ENCODE assay signal across 8 mouse cellular contexts in genomic region chr5:129000706-129001468, GRCm38 (mm10). TPM values are rescaled to one million over a fixed set of nuclear protein-coding genes. Genes with fewer than 3 reads are reported as not detected.
DNase-seq lines count a peak whose midpoint lies in the region; ATAC-seq and TF ChIP-seq lines count a peak whose summit lies in the region.

No protein-coding gene starts in this region.

- peak overlapping the region; percentile 23; the same call in 1 of the 2 replicates for H3K9ac ChIP-seq in lung, embryonic 14.5 days
- H3K9ac ChIP-seq in heart, embryonic 12.5 days: 0 out of 2 replicates have a peak overlapping the region, but pooled peaks have one; percentile 16
- H3K9ac ChIP-seq in hindbrain, embryonic 13.5 days: no peak overlapping the region

- H3K27ac ChIP-seq in lung, embryonic 14.5 days (ENCODE audit: low read depth): 0 out of 2 replicates have a peak overlapping the region, but pooled peaks have one; percentile 8
- no peak overlapping the region for H3K27ac ChIP-seq in heart, embryonic 12.5 days (ENCODE audit: poor library complexity, severe bottlenecking)
- H3K27ac ChIP-seq in hindbrain, embryonic 13.5 days: no peak overlapping the region

- peak; percentile 43 for ATAC-seq in lung, embryonic 14.5 days (ENCODE audit: insufficient read depth)
- peak; percentile 63 for ATAC-seq in heart, embryonic 12.5 days (ENCODE audit: insufficient number of reproducible peaks, low FRiP score)
- ATAC-seq in hindbrain, embryonic 13.5 days (ENCODE audit: low FRiP score): no peak

- peaks cover 2% of the 10 kb centered on the region; the same call in 1 of the 2 replicates for H3K4me1 ChIP-seq in lung, embryonic 14.5 days (ENCODE audit: insufficient read depth)
- H3K4me1 ChIP-seq in lung, adult 2 months (ENCODE audit: control insufficient read depth, insufficient read depth, low read length): peaks cover 4% of the 10 kb centered on the region; the same call in 1 of the 2 replicates
- peaks cover 35% of the 10 kb centered on the region for H3K4me1 ChIP-seq in heart, embryonic 12.5 days (replicated peaks)
- peaks cover 21% of the 10 kb centered on the region for H3K4me1 ChIP-seq in hindbrain, embryonic 13.5 days (replicated peaks)

- no peak for TF ChIP-seq CTCF in lung, embryonic 14.5 days (IDR thresholded peaks at IDR 0.05; ENCODE audit: low read depth)
- no peak for TF ChIP-seq CTCF in lung, adult 2 months (IDR thresholded peaks at IDR 0.05; ENCODE audit: insufficient read depth, low read length)

- no peaks in the 10 kb centered on the region for H3K27me3 ChIP-seq in lung, embryonic 14.5 days (ENCODE audit: insufficient read depth, low read length)
- H3K27me3 ChIP-seq in heart, embryonic 12.5 days (replicated peaks): no peaks in the 10 kb centered on the region
- H3K27me3 ChIP-seq in hindbrain, embryonic 13.5 days: no peaks in the 10 kb centered on the region

- H3K4me2 ChIP-seq in lung, embryonic 14.5 days: no peak overlapping the region
- H3K4me2 ChIP-seq in heart, embryonic 12.5 days: no peak overlapping the region
- H3K4me2 ChIP-seq in hindbrain, embryonic 13.5 days: no peak overlapping the region

- peaks cover 17% of the 10 kb centered on the region; the same call in 1 of the 2 replicates for H3K36me3 ChIP-seq in lung, embryonic 14.5 days (ENCODE audit: insufficient read depth)
- H3K36me3 ChIP-seq in heart, embryonic 12.5 days: peaks cover 25% of the 10 kb centered on the region
- peaks cover 28% of the 10 kb centered on the region for H3K36me3 ChIP-seq in hindbrain, embryonic 13.5 days

- no peaks in the 10 kb centered on the region for H3K9me3 ChIP-seq in lung, embryonic 14.5 days (ENCODE audit: low read depth, low read length)
- no peaks in the 10 kb centered on the region for H3K9me3 ChIP-seq in heart, embryonic 12.5 days (replicated peaks)
- H3K9me3 ChIP-seq in hindbrain, embryonic 13.5 days: no peaks in the 10 kb centered on the region

- DNase-seq in lung, embryonic 14.5 days: peak; percentile 21
- DNase-seq in lung, adult 2 months: no peak
- peak; percentile 68 to 75 for DNase-seq in adrenal gland, postnatal 36 days
- peak; percentile 76 to 86 for DNase-seq in spleen, postnatal 4 days (ENCODE audit: low spot score in 2 of 2)
- DNase-seq in retina, postnatal 1 day: no peak
- DNase-seq in thymus, postnatal 25 days: no peak

- TF ChIP-seq POLR2A in lung, adult 2 months (IDR thresholded peaks at IDR 0.05; ENCODE audit: borderline replicate concordance, extremely low read depth, low read depth, low read length): no peak

- whole genome bisulfite sequencing in lung, embryonic 14.5 days: 50% methylated on average over 8 of the region's 8 CpGs
- 62% methylated on average over 8 of the region's 8 CpGs for WGBS in lung, adult 2 months
- 42% methylated on average over 8 of the region's 8 CpGs for WGBS in heart, embryonic 12.5 days
- 53% methylated on average over 8 of the region's 8 CpGs for WGBS in hindbrain, embryonic 13.5 days

- no peak overlapping the region for H3K4me3 ChIP-seq in lung, embryonic 14.5 days (ENCODE audit: low read depth, low read length)
- no peak overlapping the region for H3K4me3 ChIP-seq in lung, adult 2 months (replicated peaks; ENCODE audit: extremely low read depth, low read depth, low read length)
- no peak overlapping the region for H3K4me3 ChIP-seq in heart, embryonic 12.5 days
- H3K4me3 ChIP-seq in hindbrain, embryonic 13.5 days: no peak overlapping the region

RNA-seq across cellular contexts. Expression of gene Stx2, which starts 7.5 kb away (rescaled TPM):
- polyA plus RNA-seq in lung, embryonic 14.5 days (2014; fragmentation: Nextera tagmentation; extraction: Ambion mirVana): 27.1 and 28.5 TPM in 2 replicates
- polyA plus RNA-seq in lung, adult 2 months (2012; rRNA removed): 21.3 and 26.9 TPM in 2 replicates
- 10 to 100 TPM; 22.9 to 26.9 TPM for total RNA-seq in adrenal gland, postnatal 36 days (2021)
- polyA plus RNA-seq in heart, embryonic 12.5 days (2016; fragmentation: Nextera tagmentation; extraction: Ambion mirVana): 19.3 and 21.3 TPM in 2 replicates
- polyA plus RNA-seq in hindbrain, embryonic 13.5 days (2015; fragmentation: Nextera tagmentation; extraction: Ambion mirVana): 18.0 and 21.1 TPM in 2 replicates

RNA-seq across cellular contexts. Expression of gene Ran, which starts 19.0 kb away (rescaled TPM):
- 737 and 751 TPM in 2 replicates for polyA plus RNA-seq in lung, embryonic 14.5 days (2014; fragmentation: Nextera tagmentation; extraction: Ambion mirVana)
- 35.5 and 43.2 TPM in 2 replicates for polyA plus RNA-seq in lung, adult 2 months (2012; rRNA removed)
- 100 to 1,000 TPM; 222 to 226 TPM for total RNA-seq in adrenal gland, postnatal 36 days (2021)
- polyA plus RNA-seq in heart, embryonic 12.5 days (2016; fragmentation: Nextera tagmentation; extraction: Ambion mirVana): 426 and 432 TPM in 2 replicates
- polyA plus RNA-seq in hindbrain, embryonic 13.5 days (2015; fragmentation: Nextera tagmentation; extraction: Ambion mirVana): 416 and 421 TPM in 2 replicates

RNA-seq across cellular contexts. Expression of gene Rimbp2, which starts 47.6 kb away (rescaled TPM):
- polyA plus RNA-seq in lung, embryonic 14.5 days (2014; fragmentation: Nextera tagmentation; extraction: Ambion mirVana): 0.28 TPM in 1 of 2 replicates, not detected in the other
- polyA plus RNA-seq in lung, adult 2 months (2012; rRNA removed): 0.06 and 0.17 TPM in 2 replicates
- 1 to 10 TPM; 3.9 to 5.4 TPM for total RNA-seq in adrenal gland, postnatal 36 days (2021)
- polyA plus RNA-seq in heart, embryonic 12.5 days (2016; fragmentation: Nextera tagmentation; extraction: Ambion mirVana): 0.10 and 0.13 TPM in 2 replicates
- 4.2 and 5.1 TPM in 2 replicates for polyA plus RNA-seq in hindbrain, embryonic 13.5 days (2015; fragmentation: Nextera tagmentation; extraction: Ambion mirVana)

Comparison
In these comparisons a context has a peak if more than half of its experiments do, and no peak if none do; other contexts are left out.
1. DNase-seq: peak in lung, embryonic 14.5 days (single experiment), adrenal gland, postnatal 36 days (2 of 2) and spleen, postnatal 4 days (2 of 2); none in lung, adult 2 months (single experiment), retina, postnatal 1 day (single experiment) and thymus, postnatal 25 days (single experiment).